Mouse (Mus musculus) right cerebral cortex, postnatal 4 days (tissue): Measurements from ENCODE around the gene Cntfr.

Experiments used
- DNase-seq: peaks from one replicate; pipeline ENCODE4 v3.0.0-alpha.2; 2022

The Cntfr gene

DNA sequence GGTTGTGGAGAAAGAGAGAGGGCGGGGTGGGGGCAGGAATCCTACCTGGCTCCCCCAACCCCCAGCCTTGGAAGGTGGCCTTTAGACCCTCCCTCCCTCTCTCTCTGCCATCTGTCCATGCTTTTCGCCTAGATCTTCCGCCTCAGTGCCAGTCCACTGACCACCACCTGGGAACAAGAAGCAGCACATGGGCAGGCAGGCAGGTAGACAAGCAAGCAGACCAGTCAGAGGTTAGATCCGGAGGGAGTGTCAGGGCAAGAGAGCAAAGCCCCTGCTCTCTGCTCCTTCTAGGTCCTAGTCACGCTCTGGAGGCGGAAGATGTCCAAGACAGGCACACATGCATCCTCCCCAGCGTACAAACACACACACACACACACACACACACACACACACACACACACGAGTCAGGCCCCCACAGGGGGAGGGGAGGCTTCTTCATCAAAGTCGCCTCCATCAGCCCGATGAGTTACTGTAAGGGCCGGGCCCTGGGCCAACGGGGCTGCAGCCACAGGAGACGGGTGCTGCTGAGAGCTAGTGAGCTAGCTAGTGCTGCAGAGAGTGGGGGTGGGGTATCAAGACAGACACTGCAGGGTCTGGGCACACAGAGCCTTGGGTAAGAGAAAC, 19.8 kb downstream of the Cntfr start:
- DNase-seq = peak; percentile 58

DNA sequence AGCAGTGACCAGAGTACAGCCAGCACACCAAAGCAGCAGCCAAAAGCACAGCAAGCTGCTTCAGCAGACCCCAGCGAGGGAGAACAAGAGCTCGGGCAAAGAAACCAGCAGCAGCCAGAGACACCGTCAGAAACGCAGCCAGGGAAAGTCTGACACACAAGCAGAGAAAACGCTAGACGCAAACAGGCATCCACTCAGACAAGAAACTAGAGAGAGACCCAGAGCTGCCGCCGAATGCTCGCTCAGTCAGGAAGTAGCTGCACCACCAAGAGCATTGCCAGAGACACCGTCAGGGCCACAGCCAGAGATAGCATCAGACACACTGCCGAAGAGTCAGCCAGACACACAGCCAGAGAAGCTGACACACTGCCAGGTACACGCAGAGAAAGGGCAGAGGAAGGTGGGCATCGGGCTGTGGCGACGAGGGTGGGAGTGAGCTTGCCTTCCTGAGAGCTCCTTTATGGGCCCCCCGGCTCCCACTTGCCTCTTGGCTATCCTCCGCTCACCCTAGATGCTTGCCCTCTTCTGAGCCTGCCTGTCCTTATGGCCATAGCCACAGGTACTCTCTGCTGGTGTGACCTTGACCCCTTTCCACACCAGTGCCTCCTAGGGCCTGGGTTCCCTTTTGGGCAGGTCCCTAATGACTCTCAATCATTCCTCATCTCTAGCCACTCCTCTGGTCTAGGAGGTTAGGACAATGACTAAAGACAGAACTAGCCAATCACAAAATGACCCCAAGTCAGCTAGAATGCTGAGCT, 20.5 kb downstream of the Cntfr start:
- DNase-seq = no peak

GRCm38 (mm10) chr4:41673186-41673585, 23.7 kb downstream of the Cntfr start:
- no peak for DNase-seq

- DNase-seq = no peak
Measured at GRCm38 (mm10) chr4:41672522-41672963, 24.3 kb downstream of the Cntfr start.

GRCm38 (mm10) chr4:41671963-41672480, 24.9 kb downstream of the Cntfr start:
- DNase-seq = no peak

DNA sequence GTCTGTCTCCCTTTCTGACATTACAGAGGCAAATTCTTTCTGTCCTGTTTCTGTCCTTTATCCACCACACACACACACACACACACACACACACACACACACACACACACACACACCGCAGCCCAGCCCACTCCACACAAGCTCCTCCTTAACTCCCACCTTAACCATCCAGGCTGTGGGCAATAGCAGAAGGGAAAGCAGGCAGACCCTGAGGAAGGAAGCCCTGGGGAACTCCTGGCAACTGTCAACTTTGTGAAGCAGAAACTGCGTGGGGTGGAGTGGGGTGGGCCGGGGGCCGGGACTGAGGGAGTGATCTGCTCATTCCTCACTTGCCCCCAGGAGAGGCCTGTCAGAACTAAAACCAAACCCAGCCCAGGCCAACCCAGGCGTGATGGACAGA, 25.4 kb downstream of the Cntfr start:
- DNase-seq = no peak

DNA sequence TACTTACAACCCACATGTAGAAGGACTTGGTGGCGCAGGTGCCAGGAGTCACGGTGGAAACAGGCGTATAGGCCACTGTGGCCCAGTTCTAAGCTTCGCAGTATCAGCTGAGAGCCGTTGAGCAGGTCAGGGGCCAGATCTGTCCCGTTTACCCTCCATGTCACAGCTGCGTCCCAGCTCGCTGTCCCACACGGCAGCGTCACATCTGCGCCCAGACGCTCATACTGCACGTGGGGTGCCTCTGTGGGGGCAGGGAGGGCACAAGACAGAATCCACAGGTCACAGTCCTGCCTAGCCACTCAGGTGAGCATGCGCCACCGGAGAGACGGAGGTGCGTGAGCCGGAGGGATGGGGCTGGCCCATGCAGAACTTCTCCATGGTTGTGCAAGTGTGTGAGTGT, 26.1 kb downstream of the Cntfr start:
- no peak for DNase-seq

DNA sequence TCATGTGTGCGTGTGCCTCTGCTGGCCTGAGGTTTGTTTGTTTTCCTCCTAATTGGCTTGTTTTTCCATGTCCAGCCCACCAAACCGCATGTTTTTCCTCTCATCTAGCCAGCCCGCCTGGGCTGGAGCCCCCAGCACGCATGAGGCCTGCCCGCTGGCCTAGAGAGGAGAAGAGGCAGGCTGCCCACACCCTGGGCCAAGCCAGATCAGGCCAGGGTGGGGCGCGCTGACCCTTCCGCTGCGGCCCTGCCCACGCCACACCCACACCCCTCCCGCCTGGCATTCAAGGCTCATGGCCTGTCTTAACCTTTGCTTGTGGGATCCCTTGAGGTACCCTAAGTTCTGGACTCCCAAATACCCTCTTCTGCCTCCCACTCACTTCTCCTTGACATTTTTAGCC, 30.2 kb downstream of the Cntfr start:
- DNase-seq = no peak

DNA sequence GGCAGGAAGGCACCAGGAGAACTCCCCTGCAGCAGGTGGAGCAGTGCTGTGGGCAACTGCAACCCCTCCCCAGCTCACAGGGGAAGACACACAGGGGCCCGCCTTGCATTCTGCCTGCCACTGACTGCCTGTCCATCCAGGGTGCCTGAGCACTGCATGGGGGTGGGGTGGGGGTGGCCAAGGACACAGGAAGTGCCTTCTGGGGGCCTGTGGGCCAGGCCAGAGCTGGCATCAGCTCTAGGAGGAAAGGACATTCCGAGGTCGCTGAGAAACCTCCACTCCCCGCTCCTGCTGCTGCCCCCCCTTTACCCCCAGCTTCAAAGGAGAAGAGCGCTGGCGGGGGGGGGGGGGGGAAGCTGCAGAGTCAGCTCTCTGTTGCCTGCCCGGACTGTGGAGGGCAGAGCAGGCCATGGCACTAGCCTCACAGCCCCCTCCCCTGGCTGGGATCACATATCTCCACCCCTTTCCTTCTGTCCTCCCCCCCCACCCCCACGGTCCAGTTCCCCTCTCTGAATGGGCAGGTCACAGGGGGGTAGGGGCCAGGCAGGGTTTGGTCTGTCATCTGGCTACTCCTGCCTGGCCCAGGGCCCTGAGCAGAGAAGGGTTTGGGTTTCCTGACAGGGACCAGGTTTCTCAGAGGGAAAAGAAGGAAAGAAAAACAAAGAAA, 31.7 kb downstream of the Cntfr start:
- no peak for DNase-seq

DNA sequence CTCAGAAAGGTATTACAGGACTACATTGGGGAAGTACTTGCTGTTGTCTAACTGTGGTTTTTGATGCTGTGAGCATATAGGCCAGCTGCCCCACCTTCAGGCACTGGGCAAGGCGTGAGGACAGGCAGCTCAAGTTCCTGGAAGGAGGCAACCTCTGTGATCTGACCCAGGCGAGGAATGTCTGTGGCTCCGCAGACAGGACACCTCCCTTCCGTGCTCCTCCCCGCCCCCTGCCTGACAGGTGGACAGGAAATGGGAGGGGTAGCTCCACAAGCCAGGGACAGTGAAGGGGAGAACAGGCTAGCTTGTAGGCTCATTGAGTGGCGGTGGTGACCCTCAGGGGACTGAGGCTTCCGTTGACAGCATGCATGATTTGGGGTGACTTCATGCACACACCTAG, 32.4 kb downstream of the Cntfr start:
- no peak for DNase-seq

- no peak for DNase-seq
Measured at GRCm38 (mm10) chr4:41663614-41664013, 33.3 kb downstream of the Cntfr start.

- DNase-seq = no peak
Measured at GRCm38 (mm10) chr4:41662723-41663122, 34.2 kb downstream of the Cntfr start.

DNA sequence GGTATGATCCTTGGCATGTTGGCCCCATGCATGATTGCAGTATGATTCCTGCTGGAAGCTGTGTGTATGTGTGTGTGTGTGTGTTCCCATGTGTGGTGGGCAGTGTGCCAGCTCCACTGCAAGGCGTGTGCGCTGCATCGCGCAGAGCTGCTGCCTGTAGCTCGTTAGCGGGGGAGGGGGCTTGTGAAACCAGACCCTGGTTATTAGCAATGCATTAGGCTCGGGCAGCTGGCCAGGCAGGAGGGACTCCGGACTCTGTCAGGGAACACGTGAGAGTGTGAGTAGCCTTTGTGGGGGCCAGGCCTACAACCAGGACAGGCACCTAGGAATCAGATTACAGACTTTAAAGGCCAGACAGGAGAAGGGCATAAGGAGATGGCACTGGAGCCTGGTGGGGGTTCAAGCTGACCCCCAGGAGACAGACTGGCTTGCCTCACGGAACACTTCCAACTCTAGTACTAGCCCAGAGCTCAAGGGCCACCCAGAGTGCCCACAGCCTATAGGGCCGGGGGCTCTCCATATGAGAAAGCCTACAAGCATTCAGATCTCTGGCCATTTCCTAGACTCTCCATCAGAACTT, 35.9 kb downstream of the Cntfr start:
- no peak for DNase-seq

DNA sequence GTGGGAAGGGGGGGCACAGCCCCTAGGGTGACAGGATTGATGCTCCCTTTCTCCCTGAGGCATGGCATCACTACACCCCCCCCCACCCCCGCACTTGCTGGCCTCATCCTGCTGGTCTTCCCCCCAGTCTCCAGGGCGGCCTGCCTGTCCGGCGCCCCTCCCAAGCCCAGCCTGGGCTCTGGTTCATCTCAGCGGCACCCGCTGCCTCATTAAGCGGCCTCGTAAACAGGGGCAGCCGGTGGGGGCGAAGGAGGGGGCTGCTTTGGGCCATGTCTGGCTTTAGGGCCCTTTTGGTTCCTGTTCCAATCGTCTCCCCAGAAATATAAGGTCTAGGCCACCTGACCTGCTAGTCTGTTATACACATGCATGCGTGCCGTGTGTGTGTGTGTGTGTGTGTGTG, 37.3 kb downstream of the Cntfr start:
- no peak for DNase-seq

- DNase-seq = no peak
Measured at GRCm38 (mm10) chr4:41658566-41659384, 38.1 kb downstream of the Cntfr start.

GRCm38 (mm10) chr4:41655525-41655924, 41.4 kb downstream of the Cntfr start:
- DNase-seq = no peak

DNA sequence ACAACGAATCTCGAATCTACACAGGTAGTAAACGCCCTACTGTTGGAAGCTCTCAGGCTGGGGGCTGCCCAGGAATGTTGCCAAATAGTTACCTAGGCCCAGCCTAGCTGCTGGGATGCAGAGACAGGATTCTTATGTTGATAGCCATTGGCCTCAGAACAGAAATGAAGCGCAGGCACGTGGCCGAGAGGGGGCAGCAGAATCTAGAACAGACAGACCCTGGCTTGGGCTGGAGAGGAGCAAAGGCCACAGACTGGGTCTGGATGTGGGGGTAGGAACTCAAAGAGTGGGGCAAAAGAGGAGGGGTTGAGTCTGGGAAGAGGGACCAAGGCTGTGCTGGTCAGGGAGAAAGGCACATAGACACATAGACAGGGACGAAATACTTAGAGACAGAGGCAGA, 42.7 kb downstream of the Cntfr start:
- DNase-seq = peak; percentile 64

DNA sequence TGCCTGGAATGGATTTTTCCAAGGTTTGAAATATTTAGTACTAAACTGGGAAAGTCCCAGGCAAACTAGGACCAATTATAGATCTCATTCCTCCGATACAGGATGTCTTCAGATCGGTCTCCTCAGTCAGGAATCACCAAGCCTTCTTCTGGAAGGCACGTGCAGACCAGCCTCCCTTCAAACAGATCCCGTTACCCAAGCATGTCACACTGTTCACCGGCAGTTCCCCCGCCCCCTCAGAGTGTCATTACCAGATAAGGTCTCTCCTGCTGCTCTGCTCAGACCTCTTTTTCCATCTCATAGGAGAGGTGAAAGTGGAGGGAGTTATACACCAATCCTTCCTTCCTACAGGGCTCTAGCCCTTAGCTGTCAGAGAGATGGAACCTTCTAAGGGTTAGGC, 43.2 kb downstream of the Cntfr start:
- no peak for DNase-seq

- DNase-seq = peak; percentile 85
Measured at GRCm38 (mm10) chr4:41653296-41653695, 43.6 kb downstream of the Cntfr start.

GRCm38 (mm10) chr4:41648627-41649026, 48.3 kb downstream of the Cntfr start:
- no peak for DNase-seq

DNA sequence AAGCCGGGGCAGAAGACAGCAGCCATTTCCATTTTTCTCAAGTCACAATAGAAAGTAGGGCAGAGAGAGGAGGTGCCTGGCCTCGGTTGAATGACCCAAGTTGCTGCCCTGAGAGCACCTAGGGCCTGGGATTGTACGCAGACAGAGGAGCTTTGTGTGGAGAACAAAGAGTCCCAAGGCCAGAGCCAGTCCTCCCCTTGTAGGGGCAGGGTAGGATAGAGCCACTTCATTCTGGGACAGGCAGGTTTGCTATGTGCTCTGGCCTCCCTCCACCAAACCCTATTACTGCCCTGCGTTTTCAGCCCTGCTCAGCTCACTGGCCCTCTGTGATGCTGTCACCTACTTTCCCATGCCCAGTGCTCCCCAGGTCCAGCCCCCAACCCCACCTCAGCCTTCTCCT, 48.7 kb downstream of the Cntfr start:
- DNase-seq = no peak

DNA sequence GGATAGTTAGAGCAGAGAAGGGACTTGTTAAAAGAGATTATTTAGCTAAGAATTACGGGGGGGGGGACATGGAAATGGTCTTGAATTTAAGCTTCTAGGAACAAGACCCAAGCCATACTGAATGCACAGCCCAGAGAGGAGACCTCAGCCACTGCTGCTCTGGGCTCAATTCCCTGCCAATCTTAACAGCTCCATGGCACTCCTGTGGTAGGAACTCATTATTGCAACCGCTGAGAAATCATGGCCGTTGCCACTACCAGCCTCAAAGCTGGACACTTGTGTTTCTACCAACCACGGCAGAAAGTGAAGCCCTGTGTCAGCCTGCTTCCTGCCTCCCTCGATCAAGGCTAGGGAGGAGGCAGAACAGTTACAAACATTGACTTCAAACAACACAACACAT, 51.4 kb downstream of the Cntfr start:
- no peak for DNase-seq
